Mouse (Mus musculus): Measurements from ENCODE around the gene Trex2. TPM values are rescaled to one million over a fixed set of nuclear protein-coding genes. Genes with fewer than 3 reads are reported as not detected.

The Trex2 gene
- total RNA-seq (2015; ENCODE audit: low replicate concordance) (not detected in 2 replicates), total RNA-seq (2017; ENCODE audit: low replicate concordance) (not detected in 2 replicates)

- ATAC-seq (replicated peaks; ENCODE audit: low FRiP score, poor library complexity, severe bottlenecking), result no peak
Measured at GRCm38 (mm10) chrX:73435252-73435651, at the start of gene Trex2. Gene Trex2, minus strand, starts transcription at chrX:73435344.

- no peak for ATAC-seq (replicated peaks; ENCODE audit: low FRiP score, poor library complexity, severe bottlenecking)
Measured at GRCm38 (mm10) chrX:73484870-73485269, 49.7 kb upstream of the Trex2 start.

DNA sequence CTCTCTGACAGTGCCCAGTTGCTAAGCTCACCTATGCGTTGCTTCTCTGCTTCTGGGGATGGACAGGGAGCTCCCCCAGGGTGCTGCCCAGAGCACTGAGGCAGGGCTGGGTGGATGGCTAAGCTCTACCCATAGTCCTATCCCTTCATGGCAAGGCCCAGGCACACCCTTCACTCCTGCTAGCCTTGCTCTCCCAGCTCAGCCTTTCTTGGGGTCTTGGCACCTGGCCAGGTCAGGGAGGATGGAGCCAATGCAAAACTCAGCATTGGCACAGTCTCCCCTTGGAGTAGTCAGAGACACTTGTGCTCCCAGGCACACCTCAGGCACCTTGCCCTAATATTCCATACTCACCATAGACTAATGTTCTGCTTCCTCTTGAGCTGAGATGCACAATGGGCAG lies 48.9 kb upstream of the Trex2 start:
- ATAC-seq (replicated peaks; ENCODE audit: low FRiP score, poor library complexity, severe bottlenecking), result no peak

- ATAC-seq (replicated peaks; ENCODE audit: low FRiP score, poor library complexity, severe bottlenecking), result no peak
Measured at GRCm38 (mm10) chrX:73483484-73483810, 48.3 kb upstream of the Trex2 start, which contains the start of gene Bgn. Gene Bgn, plus strand, starts transcription at chrX:73483602.

DNA sequence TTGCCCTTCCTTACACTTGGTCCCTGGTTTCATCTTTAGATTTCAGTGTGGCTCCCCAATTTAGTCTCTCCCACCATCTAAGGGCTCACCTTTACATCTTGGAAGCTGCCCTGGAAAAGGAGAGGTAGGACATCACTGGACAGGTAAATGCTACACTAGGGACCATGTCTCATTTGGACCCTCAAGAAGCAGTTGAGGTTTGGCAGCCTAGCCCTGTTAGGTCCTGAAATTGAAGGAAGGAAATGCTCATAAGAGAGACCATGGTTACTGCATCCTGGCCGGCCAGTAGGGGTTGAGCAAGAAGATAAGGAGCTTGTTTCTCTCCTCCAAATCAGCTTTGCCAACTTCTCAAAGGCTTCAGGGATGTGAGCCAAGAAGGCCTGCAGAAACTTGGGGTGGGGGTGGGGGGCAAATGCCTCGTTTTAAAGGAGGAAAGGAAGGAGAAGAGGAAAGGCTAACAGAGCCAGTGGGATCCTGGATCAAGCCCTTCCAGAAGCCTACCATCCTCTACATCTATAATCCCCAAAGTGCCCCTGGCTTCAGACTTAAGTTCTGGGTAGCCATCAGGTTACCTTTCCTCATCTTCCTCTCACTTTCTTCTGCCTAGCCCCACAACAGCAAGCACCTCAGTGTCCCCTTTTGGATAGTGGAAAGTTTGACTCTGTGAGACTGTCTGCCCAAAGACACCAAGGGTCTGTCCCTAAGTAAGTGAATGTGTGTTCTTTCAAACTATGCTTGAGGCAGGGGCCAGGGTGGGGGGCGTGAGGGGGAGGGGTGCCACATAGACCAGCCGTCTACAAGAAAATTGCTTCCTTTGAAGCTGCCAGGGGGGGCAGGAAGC lies 47.7 kb upstream of the Trex2 start:
- ATAC-seq (replicated peaks; ENCODE audit: low FRiP score, poor library complexity, severe bottlenecking), result no peak

GRCm38 (mm10) chrX:73480334-73480733 lies 45.2 kb upstream of the Trex2 start:
- ATAC-seq (replicated peaks; ENCODE audit: low FRiP score, poor library complexity, severe bottlenecking), result no peak

GRCm38 (mm10) chrX:73479656-73480055 lies 44.5 kb upstream of the Trex2 start:
- ATAC-seq (replicated peaks; ENCODE audit: low FRiP score, poor library complexity, severe bottlenecking), result no peak

GRCm38 (mm10) chrX:73477500-73477899 lies 42.4 kb upstream of the Trex2 start:
- no peak for ATAC-seq (replicated peaks; ENCODE audit: low FRiP score, poor library complexity, severe bottlenecking)

DNA sequence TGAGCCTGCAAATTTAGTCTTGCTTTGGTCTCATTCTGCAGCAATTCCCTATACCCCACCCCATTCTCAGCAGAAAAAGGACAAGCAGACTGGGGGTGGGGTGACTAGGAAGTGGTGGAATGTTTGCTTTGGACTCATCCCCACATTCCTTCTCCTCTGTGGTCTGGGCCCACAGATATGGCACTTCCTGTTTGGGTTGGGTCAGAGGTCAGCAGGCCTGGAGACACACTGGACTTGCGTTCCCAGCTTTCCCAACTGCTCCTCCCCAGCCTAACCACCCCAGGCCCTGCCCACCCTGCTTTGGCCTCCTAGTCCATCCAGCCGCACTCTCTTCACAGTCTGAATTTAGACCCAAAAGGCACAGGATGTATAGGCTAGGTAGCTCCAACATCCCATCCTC lies 41.5 kb upstream of the Trex2 start:
- no peak for ATAC-seq (replicated peaks; ENCODE audit: low FRiP score, poor library complexity, severe bottlenecking)

GRCm38 (mm10) chrX:73475658-73476256 lies 40.6 kb upstream of the Trex2 start:
- ATAC-seq (replicated peaks; ENCODE audit: low FRiP score, poor library complexity, severe bottlenecking), result no peak

DNA sequence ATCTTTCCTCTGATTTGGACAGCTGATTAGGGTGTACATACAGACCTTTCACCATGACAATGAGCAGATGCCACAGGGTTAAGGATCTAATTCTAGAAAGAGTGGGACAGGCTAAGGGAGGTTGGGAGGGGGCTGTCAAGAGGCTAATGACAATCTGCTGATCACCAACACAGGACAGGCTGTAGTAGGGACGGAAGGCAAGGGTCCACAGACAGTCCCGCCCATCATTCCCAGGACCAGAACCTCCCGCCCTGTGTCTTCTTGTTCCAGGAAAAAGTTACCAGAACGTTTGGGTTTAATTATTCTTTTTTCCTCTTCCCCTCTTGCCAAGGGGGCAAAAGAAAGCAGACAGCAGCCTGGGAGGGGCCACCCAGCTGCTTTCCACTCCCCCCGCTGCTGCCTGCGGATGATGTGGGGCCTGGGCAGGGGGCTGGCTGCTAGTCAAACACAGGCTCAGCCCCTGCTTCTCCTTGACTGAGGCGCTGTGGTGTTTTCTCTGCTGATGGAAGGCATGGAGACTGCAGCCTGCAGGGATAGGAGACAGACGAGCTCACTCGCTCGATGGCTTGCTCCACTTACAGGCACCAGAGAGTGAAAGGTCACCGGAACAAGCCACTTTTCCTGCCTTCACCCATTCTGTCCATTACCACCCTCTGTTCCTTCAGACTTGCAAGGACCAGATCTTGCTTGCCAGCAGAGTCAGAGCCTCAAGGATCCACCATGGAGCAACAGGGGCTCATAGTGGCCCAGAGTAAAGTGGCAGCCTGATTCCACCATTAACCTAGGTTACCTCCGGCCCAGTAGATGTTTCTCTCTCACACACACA lies 39.4 kb upstream of the Trex2 start:
- ATAC-seq (replicated peaks; ENCODE audit: low FRiP score, poor library complexity, severe bottlenecking), result no peak

DNA sequence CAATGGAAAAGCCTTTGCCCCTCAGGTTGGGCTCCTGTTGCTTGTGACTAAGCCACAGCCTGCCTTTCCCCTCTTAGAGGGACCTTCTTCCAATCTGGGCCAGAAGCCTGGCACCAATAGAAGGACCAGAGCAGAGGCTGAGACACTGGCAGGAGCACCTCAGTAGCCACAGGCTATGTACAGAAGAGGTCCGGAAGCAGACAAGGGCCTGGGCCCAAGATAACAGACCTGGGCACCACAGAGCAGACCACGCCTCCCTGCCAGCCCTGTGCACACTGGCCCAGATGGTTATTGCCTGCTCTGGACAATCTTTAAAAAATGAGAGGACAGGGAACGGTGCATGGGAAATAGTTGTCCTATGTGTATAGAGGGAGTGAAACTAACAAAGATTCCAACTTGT lies 36.6 kb upstream of the Trex2 start:
- no peak for ATAC-seq (replicated peaks; ENCODE audit: low FRiP score, poor library complexity, severe bottlenecking)

DNA sequence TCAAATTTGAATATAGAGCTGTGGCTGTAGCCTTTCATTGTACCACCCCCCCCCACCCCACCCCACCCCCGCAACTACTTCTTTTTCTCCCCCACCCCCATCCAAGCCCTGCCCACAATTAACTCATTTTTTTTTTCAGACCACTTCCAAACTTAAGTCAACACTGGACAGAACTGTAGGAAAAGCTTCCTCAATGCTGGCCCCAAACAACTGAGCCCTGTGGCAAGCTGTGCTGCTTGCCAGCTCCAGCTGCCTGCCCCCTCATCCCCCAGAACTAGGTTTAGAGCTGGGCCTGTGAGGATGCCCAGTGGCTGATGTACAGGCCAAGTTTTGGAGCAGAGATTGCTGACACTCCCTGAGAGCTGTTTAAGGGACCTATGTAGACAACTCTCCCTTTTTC lies 33.6 kb upstream of the Trex2 start:
- no peak for ATAC-seq (replicated peaks; ENCODE audit: low FRiP score, poor library complexity, severe bottlenecking)

- ATAC-seq (replicated peaks; ENCODE audit: low FRiP score, poor library complexity, severe bottlenecking), result no peak
Measured at GRCm38 (mm10) chrX:73468330-73468729, 33.2 kb upstream of the Trex2 start.

DNA sequence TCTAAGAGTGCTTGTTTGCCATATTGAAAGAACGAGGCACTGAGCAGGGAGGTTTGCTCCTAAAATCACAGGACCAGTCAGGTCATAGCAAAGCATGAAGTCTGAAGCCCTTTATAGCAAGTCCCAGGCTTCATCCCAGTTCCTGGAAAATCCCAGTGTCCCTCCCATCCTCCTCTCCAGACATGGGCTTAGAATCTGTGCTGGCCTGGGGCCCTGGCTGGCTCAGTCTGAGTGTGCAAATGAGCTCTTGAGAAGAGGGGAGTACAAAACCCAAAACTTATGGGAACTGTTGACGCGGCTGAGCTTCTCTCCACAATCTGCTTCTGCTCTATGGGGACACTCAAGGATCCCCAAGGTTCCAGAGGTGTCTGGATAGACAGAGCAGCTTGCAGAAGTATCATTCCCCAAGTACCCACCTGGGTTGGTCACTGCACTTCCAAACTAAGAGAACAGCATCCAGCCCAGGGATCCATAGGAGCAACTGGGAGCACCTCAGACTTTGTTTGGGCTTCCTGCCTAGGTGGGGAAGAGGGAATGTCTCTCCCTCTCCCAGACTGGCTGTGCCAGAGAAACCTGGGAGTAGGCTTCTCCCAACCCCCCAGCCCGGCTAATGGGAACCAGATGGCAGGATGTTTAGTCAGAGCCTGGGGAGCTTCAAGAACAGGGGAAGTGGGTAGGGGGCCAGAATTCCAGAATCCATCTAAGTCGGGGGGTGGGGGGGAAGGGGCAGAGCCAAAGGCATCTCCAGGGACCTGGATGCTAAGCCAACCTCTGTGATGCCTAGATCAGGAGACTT lies 32.5 kb upstream of the Trex2 start:
- no peak for ATAC-seq (replicated peaks; ENCODE audit: low FRiP score, poor library complexity, severe bottlenecking)

GRCm38 (mm10) chrX:73465483-73466186 lies 30.5 kb upstream of the Trex2 start:
- no peak for ATAC-seq (replicated peaks; ENCODE audit: low FRiP score, poor library complexity, severe bottlenecking)

GRCm38 (mm10) chrX:73460792-73461191 lies 25.6 kb upstream of the Trex2 start:
- no peak for ATAC-seq (replicated peaks; ENCODE audit: low FRiP score, poor library complexity, severe bottlenecking)

GRCm38 (mm10) chrX:73458877-73459392 lies 23.8 kb upstream of the Trex2 start, which contains the start of gene Haus7:
Gene Haus7, minus strand, starts transcription at chrX:73459044.
- peak; percentile 100 for ATAC-seq (replicated peaks; ENCODE audit: low FRiP score, poor library complexity, severe bottlenecking)

GRCm38 (mm10) chrX:73451949-73452348 lies 16.8 kb upstream of the Trex2 start:
- peak; percentile 61; the same call in 1 of the 2 replicates for ATAC-seq (replicated peaks; ENCODE audit: low FRiP score, poor library complexity, severe bottlenecking)

Data from erythroid progenitor cell, adult 5-6 weeks (primary cell).